Mouse (Mus musculus): ENCODE results near the gene Map4k4.

The Map4k4 gene

GRCm38 (mm10) chr1:39889429-39889828 is 11.3 kb upstream of the Map4k4 start:
- TF ChIP-seq GATA4 (IDR thresholded peaks at IDR 0.05; ENCODE audit: insufficient replicate concordance, low read length): no peak

- TF ChIP-seq GATA4 (IDR thresholded peaks at IDR 0.05; ENCODE audit: insufficient replicate concordance, low read length): no peak
Measured at GRCm38 (mm10) chr1:39889973-39890372, 10.7 kb upstream of the Map4k4 start.

GRCm38 (mm10) chr1:39893153-39893880 is 7.4 kb upstream of the Map4k4 start:
- no peak for TF ChIP-seq GATA4 (IDR thresholded peaks at IDR 0.05; ENCODE audit: insufficient replicate concordance, low read length)

- TF ChIP-seq GATA4 (IDR thresholded peaks at IDR 0.05; ENCODE audit: insufficient replicate concordance, low read length): no peak
Measured at GRCm38 (mm10) chr1:39895097-39895496, 5.6 kb upstream of the Map4k4 start.

GRCm38 (mm10) chr1:39895506-39895905 is 5.2 kb upstream of the Map4k4 start:
- TF ChIP-seq GATA4 (IDR thresholded peaks at IDR 0.05; ENCODE audit: insufficient replicate concordance, low read length): no peak

- no peak for TF ChIP-seq GATA4 (IDR thresholded peaks at IDR 0.05; ENCODE audit: insufficient replicate concordance, low read length)
Measured at GRCm38 (mm10) chr1:39896581-39896980, 4.1 kb upstream of the Map4k4 start.

GRCm38 (mm10) chr1:39898686-39899085 is 2.0 kb upstream of the Map4k4 start:
- TF ChIP-seq GATA4 (IDR thresholded peaks at IDR 0.05; ENCODE audit: insufficient replicate concordance, low read length): no peak; the same call in 1 of the 2 replicates

- TF ChIP-seq GATA4 (IDR thresholded peaks at IDR 0.05; ENCODE audit: insufficient replicate concordance, low read length): 0 out of 2 replicates have a peak, but pooled peaks have one; percentile 42
Measured at GRCm38 (mm10) chr1:39901063-39901811, 524 bp downstream of the Map4k4 start.

- TF ChIP-seq GATA4 (IDR thresholded peaks at IDR 0.05; ENCODE audit: insufficient replicate concordance, low read length): no peak
Measured at GRCm38 (mm10) chr1:39901851-39902703, 1.4 kb downstream of the Map4k4 start.

GRCm38 (mm10) chr1:39902704-39903151 is 2.0 kb downstream of the Map4k4 start:
- no peak for TF ChIP-seq GATA4 (IDR thresholded peaks at IDR 0.05; ENCODE audit: insufficient replicate concordance, low read length)

- no peak for TF ChIP-seq GATA4 (IDR thresholded peaks at IDR 0.05; ENCODE audit: insufficient replicate concordance, low read length)
Measured at GRCm38 (mm10) chr1:39904720-39905119, 4.0 kb downstream of the Map4k4 start.

- no peak for TF ChIP-seq GATA4 (IDR thresholded peaks at IDR 0.05; ENCODE audit: insufficient replicate concordance, low read length)
Measured at GRCm38 (mm10) chr1:39906921-39907320, 6.2 kb downstream of the Map4k4 start.

GRCm38 (mm10) chr1:39908976-39909375 is 8.3 kb downstream of the Map4k4 start:
- no peak for TF ChIP-seq GATA4 (IDR thresholded peaks at IDR 0.05; ENCODE audit: insufficient replicate concordance, low read length)

- TF ChIP-seq GATA4 (IDR thresholded peaks at IDR 0.05; ENCODE audit: insufficient replicate concordance, low read length): no peak
Measured at GRCm38 (mm10) chr1:39911446-39911845, 10.7 kb downstream of the Map4k4 start.

GRCm38 (mm10) chr1:39913256-39913655 is 12.5 kb downstream of the Map4k4 start:
- no peak for TF ChIP-seq GATA4 (IDR thresholded peaks at IDR 0.05; ENCODE audit: insufficient replicate concordance, low read length)
